Mouse (Mus musculus): Measurements from ENCODE around the gene Prph2. TPM values are rescaled to one million over a fixed set of nuclear protein-coding genes. Genes with fewer than 3 reads are reported as not detected.

Gene Prph2
- polyA plus RNA-seq, 1 experiment from 2014 or later, result 0.09 TPM

- peak; percentile 89 for ATAC-seq (ENCODE audit: low FRiP score, low TSS enrichment)
- Histone ChIP-seq H3K9ac (replicated peaks; ENCODE audit: low read length) (peak within 1 kb of the TSS; percentile 80), H3K27me3 (ENCODE audit: insufficient read depth, low read length) (no peaks in the 10 kb centered on the region), H3K27ac (ENCODE audit: low read length) (peak within 1 kb of the TSS; percentile 97), H3K4me3 (ENCODE audit: low read length) (peak within 1 kb of the TSS; percentile 62), H3K9me3 (ENCODE audit: low read length) (no peaks in the 10 kb centered on the region), H3K36me3 (ENCODE audit: insufficient read depth, low read length) (peaks cover 10% of the 10 kb centered on the region), H3K4me1 (ENCODE audit: insufficient read depth, low read length) (peaks cover 24% of the 10 kb centered on the region), H3K4me2 (replicated peaks; ENCODE audit: low read depth, low read length) (peak within 1 kb of the TSS; percentile 95)
- under 1% methylated on average over 38 of the region's 40 CpGs for WGBS
Observed at GRCm38 (mm10) chr17:46890116-46890815, 20.0 kb upstream of the Prph2 start, which contains the start of gene Tbcc. TSS of gene Tbcc (plus strand) at chr17:46890684.

GRCm38 (mm10) chr17:46890843-46891594, 19.2 kb upstream of the Prph2 start:
- ATAC-seq (ENCODE audit: low FRiP score, low TSS enrichment), result peak; percentile 17
- Histone ChIP-seq H3K4me2 (replicated peaks; ENCODE audit: low read depth, low read length) (peak overlapping the region; percentile 90), H3K9me3 (ENCODE audit: low read length) (no peaks in the 10 kb centered on the region), H3K36me3 (ENCODE audit: insufficient read depth, low read length) (peaks cover 10% of the 10 kb centered on the region), H3K27ac (ENCODE audit: low read length) (peak overlapping the region; percentile 86), H3K4me3 (ENCODE audit: low read length) (peak overlapping the region; percentile 62), H3K27me3 (ENCODE audit: insufficient read depth, low read length) (no peaks in the 10 kb centered on the region), H3K9ac (replicated peaks; ENCODE audit: low read length) (peak overlapping the region; percentile 80), H3K4me1 (ENCODE audit: insufficient read depth, low read length) (peaks cover 19% of the 10 kb centered on the region)
- WGBS, result under 1% methylated on average over 64 of the region's 64 CpGs

GRCm38 (mm10) chr17:46895426-46895825, 14.8 kb upstream of the Prph2 start:
- no peak overlapping the region for H3K4me2 ChIP-seq (replicated peaks; ENCODE audit: low read depth, low read length)
- H3K27me3 ChIP-seq (ENCODE audit: insufficient read depth, low read length), result no peaks in the 10 kb centered on the region
- no peak overlapping the region for H3K27ac ChIP-seq (ENCODE audit: low read length)
- peaks cover 33% of the 10 kb centered on the region for H3K4me1 ChIP-seq (ENCODE audit: insufficient read depth, low read length)
- H3K36me3 ChIP-seq (ENCODE audit: insufficient read depth, low read length), result peaks cover 10% of the 10 kb centered on the region
- no peaks in the 10 kb centered on the region for H3K9me3 ChIP-seq (ENCODE audit: low read length)
- H3K4me3 ChIP-seq (ENCODE audit: low read length), result no peak overlapping the region
- ATAC-seq (ENCODE audit: low FRiP score, low TSS enrichment), result no peak
- 90% methylated on average over 9 of the region's 9 CpGs for WGBS
- H3K9ac ChIP-seq (replicated peaks; ENCODE audit: low read length), result no peak overlapping the region

GRCm38 (mm10) chr17:46897221-46897950, 12.9 kb upstream of the Prph2 start:
- Histone ChIP-seq H3K9me3 (ENCODE audit: low read length) (no peaks in the 10 kb centered on the region), H3K4me1 (ENCODE audit: insufficient read depth, low read length) (peaks cover 24% of the 10 kb centered on the region), H3K36me3 (ENCODE audit: insufficient read depth, low read length) (peaks cover 6% of the 10 kb centered on the region; the same call in 1 of the 2 replicates), H3K9ac (replicated peaks; ENCODE audit: low read length) (peak overlapping the region; percentile 43), H3K4me3 (ENCODE audit: low read length) (0 out of 2 replicates have a peak overlapping the region, but pooled peaks have one; percentile 4), H3K27ac (ENCODE audit: low read length) (peak overlapping the region; percentile 80), H3K4me2 (replicated peaks; ENCODE audit: low read depth, low read length) (peak overlapping the region; percentile 35), H3K27me3 (ENCODE audit: insufficient read depth, low read length) (no peaks in the 10 kb centered on the region)
- peak; percentile 96 for ATAC-seq (ENCODE audit: low FRiP score, low TSS enrichment)
- 7% methylated on average over 13 of the region's 13 CpGs for WGBS

- no peaks in the 10 kb centered on the region for H3K36me3 ChIP-seq (ENCODE audit: insufficient read depth, low read length)
- WGBS, result 57% methylated on average over 2 of the region's 2 CpGs
- no peak for ATAC-seq (ENCODE audit: low FRiP score, low TSS enrichment)
- peaks cover 18% of the 10 kb centered on the region for H3K4me1 ChIP-seq (ENCODE audit: insufficient read depth, low read length)
- no peak overlapping the region for H3K4me2 ChIP-seq (replicated peaks; ENCODE audit: low read depth, low read length)
- H3K4me3 ChIP-seq (ENCODE audit: low read length), result no peak overlapping the region
- H3K27ac ChIP-seq (ENCODE audit: low read length), result no peak overlapping the region
- H3K27me3 ChIP-seq (ENCODE audit: insufficient read depth, low read length), result no peaks in the 10 kb centered on the region
- no peaks in the 10 kb centered on the region for H3K9me3 ChIP-seq (ENCODE audit: low read length)
- H3K9ac ChIP-seq (replicated peaks; ENCODE audit: low read length), result no peak overlapping the region
Observed at GRCm38 (mm10) chr17:46900941-46901340, 9.3 kb upstream of the Prph2 start.

GRCm38 (mm10) chr17:46903876-46904490, 6.3 kb upstream of the Prph2 start:
- H3K9ac ChIP-seq (replicated peaks; ENCODE audit: low read length), result no peak overlapping the region
- no peaks in the 10 kb centered on the region for H3K27me3 ChIP-seq (ENCODE audit: insufficient read depth, low read length)
- 0 out of 2 replicates have a peak overlapping the region, but pooled peaks have one; percentile 8 for H3K4me2 ChIP-seq (replicated peaks; ENCODE audit: low read depth, low read length)
- peak; percentile 59; the same call in 1 of the 2 replicates for ATAC-seq (ENCODE audit: low FRiP score, low TSS enrichment)
- no peaks in the 10 kb centered on the region for H3K36me3 ChIP-seq (ENCODE audit: insufficient read depth, low read length)
- 0 out of 2 replicates have a peak, but pooled peaks cover 3% of the 10 kb centered on the region for H3K4me1 ChIP-seq (ENCODE audit: insufficient read depth, low read length)
- H3K4me3 ChIP-seq (ENCODE audit: low read length), result no peak overlapping the region
- no peaks in the 10 kb centered on the region for H3K9me3 ChIP-seq (ENCODE audit: low read length)
- H3K27ac ChIP-seq (ENCODE audit: low read length), result no peak overlapping the region
- 21% methylated on average over 19 of the region's 19 CpGs for WGBS

- Histone ChIP-seq H3K4me3 (ENCODE audit: low read length) (no peak overlapping the region), H3K36me3 (ENCODE audit: insufficient read depth, low read length) (no peaks in the 10 kb centered on the region), H3K4me1 (ENCODE audit: insufficient read depth, low read length) (peaks cover 10% of the 10 kb centered on the region), H3K9ac (replicated peaks; ENCODE audit: low read length) (no peak overlapping the region), H3K27ac (ENCODE audit: low read length) (no peak overlapping the region), H3K9me3 (ENCODE audit: low read length) (no peaks in the 10 kb centered on the region), H3K4me2 (replicated peaks; ENCODE audit: low read depth, low read length) (no peak overlapping the region), H3K27me3 (ENCODE audit: insufficient read depth, low read length) (no peaks in the 10 kb centered on the region)
- ATAC-seq (ENCODE audit: low FRiP score, low TSS enrichment), result no peak
- WGBS, result 22% methylated on average over 6 of the region's 6 CpGs
Observed at GRCm38 (mm10) chr17:46912331-46912730, 2.1 kb downstream of the Prph2 start.

GRCm38 (mm10) chr17:46915129-46915528, 4.9 kb downstream of the Prph2 start:
- H3K36me3 ChIP-seq (ENCODE audit: insufficient read depth, low read length), result no peaks in the 10 kb centered on the region
- WGBS, result 64% methylated on average over 3 of the region's 3 CpGs
- H3K4me1 ChIP-seq (ENCODE audit: insufficient read depth, low read length), result peaks cover 13% of the 10 kb centered on the region
- no peak overlapping the region for H3K9ac ChIP-seq (replicated peaks; ENCODE audit: low read length)
- H3K9me3 ChIP-seq (ENCODE audit: low read length), result no peaks in the 10 kb centered on the region
- H3K27ac ChIP-seq (ENCODE audit: low read length), result no peak overlapping the region
- no peak for ATAC-seq (ENCODE audit: low FRiP score, low TSS enrichment)
- H3K27me3 ChIP-seq (ENCODE audit: insufficient read depth, low read length), result no peaks in the 10 kb centered on the region
- no peak overlapping the region for H3K4me3 ChIP-seq (ENCODE audit: low read length)
- no peak overlapping the region for H3K4me2 ChIP-seq (replicated peaks; ENCODE audit: low read depth, low read length)

- Histone ChIP-seq H3K4me2 (replicated peaks; ENCODE audit: low read depth, low read length) (no peak overlapping the region), H3K27me3 (ENCODE audit: insufficient read depth, low read length) (no peaks in the 10 kb centered on the region), H3K4me3 (ENCODE audit: low read length) (no peak overlapping the region), H3K9ac (replicated peaks; ENCODE audit: low read length) (no peak overlapping the region), H3K4me1 (ENCODE audit: insufficient read depth, low read length) (peaks cover 3% of the 10 kb centered on the region; the same call in 1 of the 2 replicates), H3K9me3 (ENCODE audit: low read length) (no peaks in the 10 kb centered on the region), H3K27ac (ENCODE audit: low read length) (peak overlapping the region; percentile 57), H3K36me3 (ENCODE audit: insufficient read depth, low read length) (no peaks in the 10 kb centered on the region)
- WGBS, result 9% methylated on average over 4 of the region's 4 CpGs
- peak; percentile 86 for ATAC-seq (ENCODE audit: low FRiP score, low TSS enrichment)
Observed at GRCm38 (mm10) chr17:46918951-46919350, 8.7 kb downstream of the Prph2 start.

Measured in kidney, embryonic 16.5 days (tissue).